Mouse (Mus musculus) ovary, postnatal 36 days (tissue): ENCODE measurements at regions not wholly inside any gene's neighbourhood (a gene's known extent, or its start where the extent isn't known, plus 50 kb on each side); places are given as distances from the start of the nearest gene placed in this dataset.
"Not testable (repeated sequence)": the region's sequence is repeated elsewhere in the genome, so short reads cannot be mapped to it uniquely, and the experiment has no call there.

Experiments
- DNase-seq: peaks from one replicate; pipeline ENCODE4 v3.0.0; 2022; ENCODE audit warnings: low spot score, mixed read lengths

DNA sequence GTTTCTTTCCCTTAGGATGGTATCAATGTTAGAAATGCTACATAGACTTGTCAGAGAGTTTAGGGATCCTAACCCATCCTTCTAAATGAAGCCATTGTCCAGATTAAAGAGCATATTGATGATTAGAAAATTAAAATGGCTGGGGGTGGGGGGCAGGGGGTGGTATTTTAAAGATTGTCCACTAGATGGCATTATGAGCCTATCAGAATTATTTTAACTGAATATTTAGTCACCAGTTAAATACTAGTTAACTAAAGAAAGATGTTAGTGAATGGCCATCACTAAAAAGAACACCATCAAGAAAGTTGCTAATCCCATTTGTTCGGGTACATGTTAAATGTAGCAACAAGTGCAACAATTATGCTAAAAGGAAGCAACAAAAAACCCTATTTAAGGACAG is 1909.6 kb upstream of the 5930422O12Rik start:
- no peak for DNase-seq

DNA sequence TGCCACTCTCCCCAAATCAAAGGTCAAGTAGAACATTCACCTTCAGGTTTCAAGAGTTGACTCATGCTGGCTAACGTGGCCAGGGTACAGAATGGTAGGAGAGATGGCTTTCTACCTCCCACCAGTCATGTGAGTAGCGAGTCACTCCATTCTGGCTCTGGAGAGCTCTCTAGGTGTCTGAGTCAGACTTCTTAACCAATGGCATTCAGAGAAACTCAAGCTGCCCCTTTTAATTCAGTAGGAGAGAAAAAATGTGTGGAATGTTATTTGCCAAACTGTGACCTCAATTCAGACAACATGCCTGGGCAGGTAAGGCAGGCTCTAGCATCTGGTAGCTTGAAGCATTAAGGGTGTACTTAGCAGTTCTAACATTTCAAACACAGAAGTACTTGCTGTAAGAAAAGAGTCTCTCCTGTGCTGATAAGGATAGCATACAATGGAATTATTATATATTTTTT is 1907.5 kb upstream of the 5930422O12Rik start:
- no peak for DNase-seq

DNA sequence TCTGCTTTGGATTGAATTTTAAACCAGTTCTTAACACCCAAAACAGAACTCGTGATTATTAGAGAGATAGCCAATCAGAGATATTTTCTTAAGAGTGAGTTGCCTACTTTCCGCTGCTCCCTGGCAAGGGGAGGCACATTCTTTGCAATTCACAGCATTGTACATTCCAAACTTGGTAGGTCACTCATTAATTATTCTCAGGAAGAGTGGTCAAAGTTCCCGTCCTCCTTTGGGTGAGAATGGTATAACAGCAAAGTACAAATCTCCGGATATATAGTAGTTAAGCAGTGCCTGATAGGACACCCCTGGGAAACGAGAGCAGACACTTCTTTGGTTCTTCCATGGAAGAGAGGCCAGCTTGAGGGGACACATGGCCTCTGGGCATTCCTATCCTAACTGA is 1903.4 kb upstream of the 5930422O12Rik start:
- no peak for DNase-seq

DNA sequence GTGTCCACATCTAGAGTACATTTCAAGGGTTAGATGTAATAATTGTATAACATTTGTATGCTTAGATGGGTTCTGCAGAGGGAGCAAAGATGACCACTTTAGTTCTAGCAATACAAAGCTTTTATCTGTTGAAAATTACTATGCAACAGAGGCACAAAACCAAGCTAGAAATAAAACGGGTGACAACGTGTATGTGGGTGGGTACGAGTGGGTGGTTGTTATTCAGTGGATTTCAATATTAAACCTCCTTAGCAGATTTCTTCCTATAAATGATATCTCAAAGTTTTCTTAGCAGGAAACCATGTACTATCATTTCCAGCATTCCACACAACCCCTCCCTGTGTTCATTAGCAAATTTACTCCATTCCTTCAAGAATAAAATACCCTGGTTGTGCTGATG is 1889.3 kb upstream of the 5930422O12Rik start:
- DNase-seq: no peak

DNA sequence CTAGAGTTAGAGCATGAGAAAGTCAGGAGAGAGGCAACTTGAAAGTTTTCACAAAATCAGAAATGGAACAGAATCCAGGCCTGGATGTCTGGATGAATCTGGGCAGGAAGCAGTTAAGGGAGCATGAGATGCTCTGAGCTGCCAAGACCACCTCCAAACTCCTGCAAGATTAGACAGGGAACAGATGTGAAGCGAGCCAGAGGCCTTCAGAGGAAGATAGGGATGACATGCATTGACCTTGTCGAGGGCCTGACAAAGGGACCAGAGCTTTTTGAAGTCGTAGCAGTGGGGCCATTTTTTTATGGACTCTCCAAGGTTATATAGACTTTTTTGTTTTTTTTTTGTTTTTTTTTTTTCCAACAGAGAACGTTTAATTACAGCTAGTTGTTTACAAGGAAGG is 1886.9 kb upstream of the 5930422O12Rik start:
- DNase-seq: no peak

DNA sequence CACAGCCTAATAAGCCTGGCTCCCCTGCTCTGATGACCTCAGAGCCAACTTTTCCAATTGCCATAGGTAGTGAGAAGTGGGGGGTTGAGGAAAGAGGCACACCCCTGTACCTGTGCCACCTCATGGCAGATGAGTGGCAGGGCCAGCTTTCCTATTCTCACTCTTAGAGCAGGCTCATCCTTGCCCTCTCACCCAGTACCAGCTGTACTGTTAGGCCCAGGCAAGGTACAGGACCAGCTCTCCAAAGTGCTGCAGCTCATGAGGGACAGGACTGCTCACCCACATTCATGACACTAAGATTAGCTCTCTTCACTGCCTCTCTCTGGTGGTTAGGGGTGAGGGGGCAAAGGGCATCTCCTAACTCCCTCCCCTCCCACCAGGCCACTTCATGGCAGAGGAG is 1854.4 kb upstream of the 5930422O12Rik start:
- no peak for DNase-seq

DNA sequence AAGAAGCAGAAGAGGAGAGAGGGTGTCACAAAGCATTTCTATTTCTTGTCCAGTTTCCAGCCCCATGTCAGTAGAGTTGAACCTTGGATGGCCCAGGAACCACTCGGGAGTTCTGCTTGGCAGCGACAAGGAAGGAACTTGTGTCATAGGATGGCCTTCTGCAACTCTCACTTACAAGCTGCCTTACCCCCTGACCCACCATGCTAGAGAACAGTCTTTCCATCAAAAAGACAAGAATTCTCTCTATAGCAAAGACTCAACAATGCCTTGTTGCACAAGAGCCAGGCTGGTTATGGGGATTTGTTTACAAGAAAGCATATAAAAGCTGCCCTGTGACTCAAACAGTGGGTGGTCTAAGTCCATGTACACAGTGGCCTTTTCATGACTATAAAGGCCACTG is 1852.4 kb upstream of the 5930422O12Rik start:
- no peak for DNase-seq

DNA sequence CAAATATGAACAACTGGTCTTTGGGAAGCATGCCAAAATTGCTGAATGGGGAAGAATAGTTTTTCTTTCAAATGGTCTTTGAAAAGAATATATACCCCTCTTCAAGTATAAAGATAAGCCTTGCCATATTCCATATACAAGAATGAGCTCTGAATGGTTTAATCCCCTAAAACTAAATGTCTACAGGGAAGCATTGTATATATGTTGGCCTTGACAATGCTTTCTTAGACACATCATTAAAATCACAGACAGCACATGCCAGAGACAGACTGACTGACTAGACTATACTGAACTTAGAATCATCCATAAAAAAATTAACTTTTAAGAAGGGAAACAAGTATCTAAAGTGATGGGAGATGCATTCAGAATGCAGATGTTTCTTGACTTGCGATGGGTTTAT is 1843.8 kb upstream of the 5930422O12Rik start:
- no peak for DNase-seq

DNA sequence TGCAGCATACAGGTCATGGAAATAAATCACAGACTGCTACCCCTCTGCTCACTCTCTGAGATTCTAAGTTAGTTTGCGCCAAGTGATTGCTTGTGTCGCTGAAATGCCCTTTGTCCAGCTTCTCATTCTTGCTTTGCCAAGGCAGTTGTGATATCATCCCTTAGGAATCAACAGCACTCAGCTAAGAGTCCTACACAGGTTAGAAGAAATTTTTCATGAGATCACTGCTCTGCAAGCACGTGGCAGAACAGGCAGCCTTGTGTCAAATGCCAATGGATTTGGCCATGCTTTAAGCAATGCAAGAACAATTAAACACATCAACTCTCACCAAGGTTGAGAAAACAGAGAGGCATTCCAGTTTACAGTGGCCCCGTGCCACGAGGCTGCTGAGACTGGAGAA is 1829.0 kb upstream of the 5930422O12Rik start:
- no peak for DNase-seq

DNA sequence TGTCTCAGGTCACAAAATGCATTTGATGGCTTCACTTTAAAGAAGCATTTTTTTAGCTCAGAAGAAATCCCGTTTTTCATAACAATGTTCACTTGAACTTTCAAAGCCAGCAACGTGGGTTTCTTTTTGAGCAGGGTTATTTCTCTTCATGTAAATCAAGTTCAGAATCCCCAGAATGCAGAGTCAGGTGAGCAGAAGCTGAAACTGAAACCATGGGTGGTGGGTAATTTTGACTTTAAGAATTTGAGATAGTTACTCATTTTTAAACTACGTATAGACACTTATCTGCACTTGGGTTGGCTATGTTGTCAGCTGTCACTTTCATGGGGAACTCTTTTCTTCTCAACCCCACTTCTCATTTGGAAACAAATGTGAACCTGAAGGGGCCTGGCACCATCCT is 1827.5 kb upstream of the 5930422O12Rik start:
- DNase-seq: no peak

DNA sequence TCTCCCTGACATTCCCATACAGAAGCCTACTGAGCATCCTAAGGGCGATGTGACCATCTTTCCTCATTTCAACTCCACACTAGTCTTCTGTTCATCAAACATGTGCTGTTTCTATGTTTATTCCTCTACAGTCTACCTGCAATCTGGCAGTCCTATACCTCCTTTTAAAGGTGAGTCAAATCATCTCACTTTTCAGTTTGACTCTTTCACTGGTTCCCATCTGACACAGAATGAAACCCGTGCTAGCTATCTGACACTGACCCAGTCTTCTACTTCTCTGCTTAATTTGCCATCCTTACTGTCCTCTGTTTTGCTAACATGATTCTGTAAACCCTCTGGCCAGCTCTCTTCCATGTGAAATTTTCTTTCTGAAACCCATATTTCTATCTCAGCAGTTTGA is 1812.0 kb upstream of the 5930422O12Rik start:
- no peak for DNase-seq

DNA sequence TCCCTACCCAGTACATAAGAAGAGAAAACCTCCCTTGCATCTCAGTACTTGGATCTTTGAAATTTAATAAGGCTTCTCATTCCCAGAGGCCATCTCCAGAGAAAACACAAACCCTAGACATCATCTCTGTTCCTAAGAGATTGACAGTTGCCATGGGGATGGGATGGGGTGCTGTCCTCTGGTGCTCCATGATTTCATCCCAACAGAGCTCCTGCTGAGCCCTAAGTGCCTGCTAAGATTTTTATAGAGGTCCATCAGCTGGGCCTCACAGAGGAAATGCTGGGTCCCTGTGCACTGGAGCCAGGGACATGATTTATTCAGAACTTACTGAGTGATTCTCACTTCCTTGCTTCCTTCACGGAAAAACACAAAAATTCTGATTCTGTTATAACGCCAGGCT is 1800.8 kb upstream of the 5930422O12Rik start:
- DNase-seq: no peak

DNA sequence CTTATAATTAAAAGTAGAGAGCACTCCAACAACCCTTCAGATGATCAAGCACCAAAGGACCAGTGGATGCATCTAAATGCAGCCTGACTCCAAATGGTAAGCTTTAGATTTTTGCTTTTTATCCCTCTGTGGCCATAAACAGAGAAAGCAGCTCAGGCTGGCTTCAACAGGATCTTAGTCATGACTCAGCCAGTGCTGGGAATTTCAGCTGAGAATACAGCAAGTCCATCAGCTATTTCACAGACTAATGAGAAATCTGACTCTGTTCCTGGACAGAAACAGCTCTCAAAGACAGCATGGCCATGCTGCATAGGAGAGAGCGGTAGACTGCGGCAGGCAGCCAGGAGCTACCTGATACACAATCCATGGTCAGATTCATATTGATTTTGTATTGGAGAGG is 1800.4 kb upstream of the 5930422O12Rik start:
- no peak for DNase-seq

DNA sequence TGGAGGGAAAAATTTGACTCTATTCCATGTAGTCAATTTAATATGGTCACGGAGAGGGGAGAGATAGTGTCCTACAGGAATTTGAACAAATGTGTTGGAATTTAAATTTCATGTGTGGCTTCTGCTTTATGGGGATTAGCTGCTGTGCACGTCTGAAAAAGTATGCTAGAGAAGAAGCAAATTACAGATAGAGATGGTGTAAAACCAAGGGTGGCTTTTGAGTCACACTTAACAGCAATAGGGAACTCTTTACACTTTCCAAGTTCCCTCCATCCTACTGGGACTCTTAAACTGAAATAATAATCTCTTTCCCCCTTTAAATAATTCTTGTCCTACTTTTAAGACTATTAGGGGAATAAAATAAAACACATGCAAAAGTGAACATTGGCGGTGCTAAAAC is 1790.1 kb upstream of the 5930422O12Rik start:
- DNase-seq: no peak

DNA sequence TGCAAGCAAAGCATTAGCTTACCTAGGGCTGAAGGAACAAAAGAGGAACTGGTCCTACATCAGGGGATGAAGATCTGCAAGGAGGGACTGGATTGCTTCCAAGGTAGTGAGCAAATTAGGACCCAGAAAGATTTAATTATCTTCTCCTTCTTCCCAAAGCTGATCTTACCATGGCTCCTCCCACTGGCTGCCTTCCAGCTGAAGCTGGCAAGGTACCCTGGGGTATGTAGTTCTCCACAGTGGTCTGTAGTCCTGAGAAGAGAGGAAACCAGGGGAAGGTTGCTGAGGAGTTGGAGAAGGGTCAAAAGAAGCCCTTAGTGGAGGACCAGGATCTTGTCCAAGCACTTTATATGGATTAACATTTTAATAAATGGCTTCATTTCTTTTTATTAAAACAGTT is 1764.8 kb upstream of the 5930422O12Rik start:
- no peak for DNase-seq

DNA sequence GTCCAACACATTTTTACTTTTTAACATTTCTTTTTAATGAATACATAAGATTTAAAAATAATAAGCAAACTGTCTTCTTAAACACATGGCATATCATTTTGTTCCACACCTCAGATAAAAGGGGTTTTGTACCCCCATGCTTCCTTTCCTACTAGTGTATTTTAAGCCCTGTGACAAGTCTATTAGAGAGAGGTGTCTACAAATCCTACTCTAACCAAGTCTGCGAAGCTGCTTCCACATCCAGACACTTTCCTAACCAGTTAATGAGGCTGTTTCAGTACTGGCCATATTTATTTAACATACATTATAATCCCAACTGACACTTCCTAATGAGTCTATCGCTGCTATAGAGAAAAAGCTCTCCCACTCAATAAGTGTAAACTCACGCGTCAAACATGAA is 1763.0 kb upstream of the 5930422O12Rik start:
- no peak for DNase-seq

DNA sequence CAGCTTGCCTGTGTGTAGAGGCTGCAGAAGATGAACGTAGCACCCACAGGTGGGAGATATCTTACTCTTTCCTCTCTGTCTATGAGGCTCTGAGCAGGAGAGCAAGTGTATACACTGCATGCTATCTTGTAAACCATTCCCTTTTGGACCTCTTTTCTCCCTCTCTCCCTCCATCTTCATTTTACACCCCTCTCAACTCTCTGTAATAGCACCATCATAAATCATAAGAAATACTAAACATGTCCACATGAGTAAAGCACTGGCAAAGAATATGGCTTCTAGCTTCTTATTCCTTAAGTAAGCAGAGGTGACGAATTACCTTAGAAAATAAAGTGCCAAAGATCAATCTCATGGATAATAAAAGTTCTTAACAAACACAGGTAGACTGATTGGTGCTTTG is 1724.3 kb upstream of the 5930422O12Rik start:
- DNase-seq: no peak

DNA sequence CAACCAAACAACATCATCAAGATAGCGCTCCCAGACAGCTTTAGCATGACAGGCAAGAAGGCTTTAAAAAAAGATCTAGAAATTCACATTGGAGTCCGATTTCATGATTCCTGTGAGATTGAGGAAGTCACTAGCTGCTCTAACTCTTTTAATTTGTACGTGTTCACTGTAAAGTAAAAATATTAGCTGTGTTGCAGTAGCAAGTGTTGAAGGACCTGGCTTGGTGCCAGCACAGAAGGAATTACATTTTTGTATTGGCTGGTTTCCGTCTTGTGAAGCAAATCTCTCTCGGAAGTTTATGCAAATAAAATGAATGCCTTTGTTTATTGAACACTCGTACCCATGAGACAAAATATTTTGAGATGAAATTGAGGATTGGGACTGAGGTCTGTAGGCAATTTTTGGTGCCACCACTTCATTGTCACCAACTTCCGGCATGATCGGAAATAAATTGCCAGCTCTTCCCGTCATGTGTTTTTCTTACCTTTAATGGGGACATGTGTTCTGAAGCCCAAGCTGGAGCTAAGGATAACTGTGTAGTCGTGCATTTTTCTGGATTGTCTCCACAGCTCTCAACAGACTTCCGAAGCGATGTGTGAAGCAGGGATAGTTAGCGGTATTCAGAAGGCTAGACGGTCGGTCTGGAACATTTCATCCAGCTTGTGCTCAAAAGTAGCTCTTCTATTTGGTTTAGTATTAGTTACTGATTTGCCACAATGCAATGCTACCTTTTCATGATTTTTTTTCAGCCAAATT is 1715.0 kb upstream of the 5930422O12Rik start:
- no peak for DNase-seq

DNA sequence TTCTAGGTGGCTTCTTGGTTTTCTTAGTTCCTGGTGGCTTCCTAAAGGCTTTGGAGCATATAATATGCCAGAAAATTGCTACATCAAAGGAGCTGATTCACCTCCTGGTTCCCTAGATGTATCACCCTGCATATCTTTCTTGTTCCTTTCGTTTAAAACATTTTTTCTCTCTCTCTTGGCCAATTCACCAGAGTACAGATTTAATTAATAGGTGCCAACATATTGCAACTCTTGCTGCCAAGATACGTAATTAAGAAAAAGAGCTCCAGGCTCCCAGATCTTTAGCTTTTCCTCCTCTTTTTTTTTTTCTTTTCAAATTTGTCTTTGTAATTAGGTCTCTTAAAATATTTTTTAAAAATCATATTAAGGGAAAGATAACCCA is 1714.4 kb upstream of the 5930422O12Rik start:
- no peak for DNase-seq

DNA sequence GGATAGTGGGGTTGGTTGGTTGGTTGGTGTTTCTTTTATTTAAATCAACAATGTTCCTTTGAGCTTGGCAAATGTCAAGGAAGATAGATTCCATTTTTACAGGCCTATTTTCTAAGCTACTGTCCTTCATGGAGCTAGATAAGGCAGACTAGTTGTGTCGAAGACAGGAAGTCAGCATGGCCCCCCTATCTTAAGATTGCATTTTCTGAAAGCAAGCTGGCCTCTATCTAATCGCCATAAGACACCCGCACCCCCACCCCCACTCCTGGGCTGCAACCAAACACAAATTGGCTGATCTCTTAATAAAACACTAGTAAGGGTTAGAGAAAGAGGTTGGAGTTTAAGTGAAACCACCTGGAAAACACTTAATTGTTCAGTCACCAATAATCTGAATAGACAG is 1708.5 kb upstream of the 5930422O12Rik start:
- peak; percentile 14 for DNase-seq

DNA sequence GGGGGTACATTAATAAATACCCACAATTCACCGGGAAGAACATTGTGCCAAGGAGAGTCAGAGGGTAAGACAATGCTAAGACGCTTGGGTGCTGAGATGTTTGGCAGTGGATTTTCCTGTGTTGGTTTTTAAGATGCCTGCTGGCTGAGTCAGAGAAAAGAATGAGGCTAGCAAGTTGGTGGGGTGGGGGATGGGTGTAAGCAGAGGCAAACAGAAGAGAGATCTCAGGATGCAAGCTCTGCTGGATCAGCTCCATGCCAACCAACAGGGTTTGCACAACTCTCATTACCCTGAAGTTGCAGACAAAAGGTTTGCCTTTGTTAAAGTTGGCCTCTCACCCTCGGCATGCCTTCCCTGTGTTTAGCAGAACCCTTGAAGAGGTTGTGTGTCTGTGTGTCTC is 1707.9 kb upstream of the 5930422O12Rik start:
- no peak for DNase-seq

DNA sequence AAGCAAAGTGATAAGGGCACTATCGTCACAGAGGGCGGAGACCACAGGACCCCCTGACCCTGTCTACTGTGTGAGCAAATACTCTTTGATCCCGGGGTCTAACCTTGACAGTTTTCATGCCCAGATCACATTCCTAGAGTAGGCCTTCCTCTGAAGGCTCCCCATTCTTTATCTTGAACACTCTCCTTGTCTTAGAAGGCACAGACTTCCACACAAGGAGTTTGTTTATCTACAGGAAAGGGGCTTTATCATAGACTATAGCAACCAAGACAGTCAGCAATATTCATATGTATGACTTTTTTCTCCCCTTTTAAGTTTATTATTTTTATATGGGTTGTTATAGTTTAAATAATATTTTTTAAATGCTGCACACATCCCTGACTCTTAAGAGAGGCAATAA is 1703.1 kb upstream of the 5930422O12Rik start:
- DNase-seq: no peak

DNA sequence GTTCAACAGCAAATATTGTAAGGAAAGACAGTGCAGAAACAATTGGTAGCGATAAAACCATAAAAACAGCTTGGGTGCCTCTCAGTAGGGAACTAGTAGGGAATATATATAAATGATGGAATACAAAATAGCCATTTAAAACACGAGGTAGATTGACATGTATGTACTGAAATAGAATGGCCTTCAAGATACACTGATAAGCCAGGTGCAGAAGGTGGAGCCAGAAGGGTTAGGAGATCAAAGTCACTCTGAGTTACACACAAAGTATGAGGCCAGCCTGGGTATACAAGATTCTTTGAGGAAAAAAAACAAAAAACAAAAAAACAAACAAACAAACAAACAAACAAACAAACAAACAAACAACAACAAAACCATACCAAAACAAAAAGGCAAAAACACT is 1692.9 kb upstream of the 5930422O12Rik start:
- DNase-seq: no peak

DNA sequence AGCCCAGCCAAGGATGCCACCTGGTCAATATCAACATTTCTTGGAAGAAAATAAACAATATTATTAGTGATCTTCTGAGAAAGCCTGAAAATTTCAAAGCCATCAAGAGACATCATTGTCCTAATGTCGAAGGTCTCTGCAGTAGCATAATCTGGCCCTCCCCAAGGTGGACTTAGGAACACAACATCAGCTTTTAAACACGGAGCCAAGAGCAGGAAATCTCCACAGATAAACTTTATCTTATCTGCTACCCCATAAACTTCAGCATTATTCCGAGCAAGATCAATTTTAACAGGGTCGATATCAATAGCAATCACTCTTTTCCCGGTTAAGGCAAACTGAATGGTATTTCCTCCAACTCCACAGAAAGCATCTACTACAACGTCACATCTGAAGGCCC is 1691.2 kb upstream of the 5930422O12Rik start:
- DNase-seq: not testable (repeated sequence)
